Mouse (Mus musculus): ENCODE data around the gene Lamb1.
A peak's percentile ranks its signal among the peaks of the same experiment; 100 is the strongest.

Lamb1 gene

GRCm38 (mm10) chr12:31317670-31318408 is 52.8 kb downstream of the Lamb1 start:
- DNase-seq: peak; percentile 33

- DNase-seq: peak; percentile 32 to 41
These were observed 53.5 kb downstream of the Lamb1 start for GRCm38 (mm10) chr12:31318409-31318963.

- DNase-seq: peak; percentile 53 to 58
These were observed 55.8 kb downstream of the Lamb1 start for GRCm38 (mm10) chr12:31320817-31321216.

- DNase-seq: peak in 1 of 2 experiments; percentile 24
These were observed 56.5 kb downstream of the Lamb1 start for GRCm38 (mm10) chr12:31321532-31321931.

- DNase-seq: no peak
These were observed 58.2 kb downstream of the Lamb1 start for GRCm38 (mm10) chr12:31323136-31323695.

GRCm38 (mm10) chr12:31327139-31327538 is 62.1 kb downstream of the Lamb1 start:
- no peak for DNase-seq

GRCm38 (mm10) chr12:31333261-31333660 is 68.2 kb downstream of the Lamb1 start:
- DNase-seq: peak in 1 of 2 experiments; percentile 45

GRCm38 (mm10) chr12:31350191-31350943 is 85.3 kb downstream of the Lamb1 start:
- no peak for DNase-seq

- peak; percentile 97 for DNase-seq
These were observed 86.2 kb downstream of the Lamb1 start, which contains the start of gene Dld for GRCm38 (mm10) chr12:31350944-31351928. TSS of gene Dld (minus strand) at chr12:31351453.

- DNase-seq: no peak
These were observed 101.4 kb downstream of the Lamb1 start for GRCm38 (mm10) chr12:31366428-31366827.

GRCm38 (mm10) chr12:31367721-31368120 is 102.7 kb downstream of the Lamb1 start:
- no peak for DNase-seq

- DNase-seq: no peak
These were observed 104.1 kb downstream of the Lamb1 start for GRCm38 (mm10) chr12:31369118-31369517.

- DNase-seq: no peak
These were observed 104.6 kb downstream of the Lamb1 start for GRCm38 (mm10) chr12:31369656-31370055.

- peak; percentile 81 to 83 for DNase-seq
These were observed 109.7 kb downstream of the Lamb1 start for GRCm38 (mm10) chr12:31374603-31375282.

- no peak for DNase-seq
These were observed 110.2 kb downstream of the Lamb1 start for GRCm38 (mm10) chr12:31375283-31375615.

GRCm38 (mm10) chr12:31376326-31376950 is 111.4 kb downstream of the Lamb1 start:
- peak; percentile 9 to 24 for DNase-seq

GRCm38 (mm10) chr12:31377241-31377640 is 112.2 kb downstream of the Lamb1 start:
- DNase-seq: no peak

All from cerebellum, postnatal 14 days (tissue).